Mouse (Mus musculus): ENCODE results near the gene Dync2li1. TPM values are rescaled to one million over a fixed set of nuclear protein-coding genes. Genes with fewer than 3 reads are reported as not detected.

Gene Dync2li1
- polyA plus RNA-seq, 1 experiment from 2014 or later = 26.8 TPM

GRCm38 (mm10) chr17:84631836-84632235 lies 5.5 kb downstream of the Dync2li1 start:
- no peak overlapping the region for H3K9ac ChIP-seq
- H3K4me3 ChIP-seq = no peak overlapping the region
- WGBS = 83% methylated on average over 6 of the region's 6 CpGs
- H3K27ac ChIP-seq = no peak overlapping the region
- peaks cover 22% of the 10 kb centered on the region for H3K4me1 ChIP-seq
- H3K27me3 ChIP-seq = no peaks in the 10 kb centered on the region
- H3K36me3 ChIP-seq = no peaks in the 10 kb centered on the region; the same call in 1 of the 2 replicates
- H3K4me2 ChIP-seq = no peak overlapping the region
- ATAC-seq (ENCODE audit: insufficient number of reproducible peaks, low FRiP score, low TSS enrichment, low read depth) = no peak
- no peaks in the 10 kb centered on the region for H3K9me3 ChIP-seq

- no peak overlapping the region for H3K4me3 ChIP-seq
- no peaks in the 10 kb centered on the region; the same call in 1 of the 2 replicates for H3K36me3 ChIP-seq
- H3K9ac ChIP-seq = no peak overlapping the region
- 74% methylated on average over 13 of the region's 13 CpGs for WGBS
- no peak for ATAC-seq (ENCODE audit: insufficient number of reproducible peaks, low FRiP score, low TSS enrichment, low read depth)
- H3K4me2 ChIP-seq = no peak overlapping the region
- H3K27me3 ChIP-seq = no peaks in the 10 kb centered on the region
- peaks cover 18% of the 10 kb centered on the region for H3K4me1 ChIP-seq
- no peaks in the 10 kb centered on the region for H3K9me3 ChIP-seq
- no peak overlapping the region for H3K27ac ChIP-seq
Measured at GRCm38 (mm10) chr17:84633443-84633842, 7.1 kb downstream of the Dync2li1 start.

- WGBS = 30% methylated on average over 8 of the region's 8 CpGs
- H3K27me3 ChIP-seq = no peaks in the 10 kb centered on the region
- no peaks in the 10 kb centered on the region; the same call in 1 of the 2 replicates for H3K36me3 ChIP-seq
- H3K9me3 ChIP-seq = no peaks in the 10 kb centered on the region
- no peak overlapping the region for H3K4me2 ChIP-seq
- H3K4me1 ChIP-seq = peaks cover 18% of the 10 kb centered on the region
- H3K4me3 ChIP-seq = no peak overlapping the region
- peak overlapping the region; percentile 74 for H3K27ac ChIP-seq
- peak; percentile 72; the same call in 1 of the 2 replicates for ATAC-seq (ENCODE audit: insufficient number of reproducible peaks, low FRiP score, low TSS enrichment, low read depth)
- H3K9ac ChIP-seq = no peak overlapping the region
Measured at GRCm38 (mm10) chr17:84636328-84636727, 10.0 kb downstream of the Dync2li1 start.

GRCm38 (mm10) chr17:84637971-84638370 lies 11.7 kb downstream of the Dync2li1 start:
- Histone ChIP-seq H3K4me1 (peaks cover 21% of the 10 kb centered on the region), H3K9ac (no peak overlapping the region)
- ATAC-seq (ENCODE audit: insufficient number of reproducible peaks, low FRiP score, low TSS enrichment, low read depth) = no peak

GRCm38 (mm10) chr17:84639796-84640378 lies 13.6 kb downstream of the Dync2li1 start:
- Histone ChIP-seq H3K27me3 (no peaks in the 10 kb centered on the region), H3K9me3 (no peaks in the 10 kb centered on the region), H3K27ac (no peak overlapping the region), H3K4me3 (no peak overlapping the region), H3K36me3 (no peaks in the 10 kb centered on the region), H3K9ac (no peak overlapping the region), H3K4me1 (peaks cover 21% of the 10 kb centered on the region), H3K4me2 (no peak overlapping the region)
- 70% methylated on average over 10 of the region's 10 CpGs for WGBS
- ATAC-seq (ENCODE audit: insufficient number of reproducible peaks, low FRiP score, low TSS enrichment, low read depth) = no peak

More at GRCm38 (mm10) chr17:84637971-84638370, 11.7 kb downstream of the Dync2li1 start:
- no peak overlapping the region for H3K4me3 ChIP-seq
- no peak overlapping the region for H3K27ac ChIP-seq
- no peaks in the 10 kb centered on the region for H3K9me3 ChIP-seq
- H3K4me2 ChIP-seq = no peak overlapping the region
- H3K27me3 ChIP-seq = no peaks in the 10 kb centered on the region
- WGBS = 91% methylated on average over 6 of the region's 6 CpGs
- no peaks in the 10 kb centered on the region; the same call in 1 of the 2 replicates for H3K36me3 ChIP-seq

- Histone ChIP-seq H3K36me3 (no peaks in the 10 kb centered on the region), H3K27ac (no peak overlapping the region), H3K4me3 (no peak overlapping the region), H3K4me2 (no peak overlapping the region), H3K9me3 (no peaks in the 10 kb centered on the region), H3K4me1 (peaks cover 14% of the 10 kb centered on the region), H3K27me3 (no peaks in the 10 kb centered on the region), H3K9ac (no peak overlapping the region)
- no peak for ATAC-seq (ENCODE audit: insufficient number of reproducible peaks, low FRiP score, low TSS enrichment, low read depth)
- WGBS = 46% methylated on average over 3 of the region's 3 CpGs
Measured at GRCm38 (mm10) chr17:84641893-84642292, 15.6 kb downstream of the Dync2li1 start.

- 67% methylated on average over 9 of the region's 9 CpGs for WGBS
- Histone ChIP-seq H3K9ac (no peak overlapping the region), H3K9me3 (no peaks in the 10 kb centered on the region), H3K4me2 (no peak overlapping the region), H3K36me3 (no peaks in the 10 kb centered on the region), H3K27ac (0 out of 2 replicates have a peak overlapping the region, but pooled peaks have one; percentile 12), H3K4me1 (peaks cover 10% of the 10 kb centered on the region), H3K4me3 (no peak overlapping the region), H3K27me3 (no peaks in the 10 kb centered on the region)
- ATAC-seq (ENCODE audit: insufficient number of reproducible peaks, low FRiP score, low TSS enrichment, low read depth) = no peak
Measured at GRCm38 (mm10) chr17:84642324-84642723, 16.0 kb downstream of the Dync2li1 start.

GRCm38 (mm10) chr17:84644292-84645050 lies 18.2 kb downstream of the Dync2li1 start:
- peaks cover 9% of the 10 kb centered on the region for H3K4me1 ChIP-seq
- H3K4me3 ChIP-seq = no peak overlapping the region
- WGBS = 54% methylated on average over 16 of the region's 16 CpGs
- no peaks in the 10 kb centered on the region for H3K27me3 ChIP-seq
- no peak overlapping the region for H3K27ac ChIP-seq
- no peaks in the 10 kb centered on the region for H3K9me3 ChIP-seq
- H3K9ac ChIP-seq = no peak overlapping the region
- no peak overlapping the region for H3K4me2 ChIP-seq
- ATAC-seq (ENCODE audit: insufficient number of reproducible peaks, low FRiP score, low TSS enrichment, low read depth) = no peak
- no peaks in the 10 kb centered on the region for H3K36me3 ChIP-seq

- ATAC-seq (ENCODE audit: insufficient number of reproducible peaks, low FRiP score, low TSS enrichment, low read depth) = no peak
- H3K36me3 ChIP-seq = no peaks in the 10 kb centered on the region
- no peak overlapping the region for H3K27ac ChIP-seq
Measured at GRCm38 (mm10) chr17:84645119-84645518, 18.8 kb downstream of the Dync2li1 start.

GRCm38 (mm10) chr17:84645894-84646293 lies 19.6 kb downstream of the Dync2li1 start:
- Histone ChIP-seq H3K27ac (no peak overlapping the region), H3K9me3 (no peaks in the 10 kb centered on the region), H3K4me3 (no peak overlapping the region), H3K4me1 (peaks cover 9% of the 10 kb centered on the region), H3K27me3 (no peaks in the 10 kb centered on the region), H3K36me3 (no peaks in the 10 kb centered on the region), H3K4me2 (no peak overlapping the region), H3K9ac (no peak overlapping the region)
- no peak for ATAC-seq (ENCODE audit: insufficient number of reproducible peaks, low FRiP score, low TSS enrichment, low read depth)
- WGBS = 18% methylated on average over 4 of the region's 7 CpGs

More at GRCm38 (mm10) chr17:84645119-84645518, 18.8 kb downstream of the Dync2li1 start:
- no peak overlapping the region for H3K4me2 ChIP-seq
- H3K4me3 ChIP-seq = no peak overlapping the region
- no peaks in the 10 kb centered on the region for H3K9me3 ChIP-seq
- WGBS = 33% methylated on average over 9 of the region's 9 CpGs
- H3K4me1 ChIP-seq = peaks cover 9% of the 10 kb centered on the region
- H3K9ac ChIP-seq = no peak overlapping the region
- H3K27me3 ChIP-seq = no peaks in the 10 kb centered on the region

- H3K4me3 ChIP-seq = no peak overlapping the region
- WGBS = 50% methylated on average over 2 of the region's 2 CpGs
- H3K4me2 ChIP-seq = no peak overlapping the region
- peaks cover 9% of the 10 kb centered on the region for H3K4me1 ChIP-seq
- no peak overlapping the region for H3K9ac ChIP-seq
- H3K36me3 ChIP-seq = no peaks in the 10 kb centered on the region
- no peak for ATAC-seq (ENCODE audit: insufficient number of reproducible peaks, low FRiP score, low TSS enrichment, low read depth)
- no peaks in the 10 kb centered on the region for H3K9me3 ChIP-seq
- H3K27ac ChIP-seq = no peak overlapping the region
- H3K27me3 ChIP-seq = no peaks in the 10 kb centered on the region
Measured at GRCm38 (mm10) chr17:84646477-84646876, 20.2 kb downstream of the Dync2li1 start.

- no peak for ATAC-seq (ENCODE audit: insufficient number of reproducible peaks, low FRiP score, low TSS enrichment, low read depth)
- Histone ChIP-seq H3K27ac (no peak overlapping the region), H3K4me3 (no peak overlapping the region), H3K4me1 (peaks cover 7% of the 10 kb centered on the region), H3K9me3 (no peaks in the 10 kb centered on the region), H3K36me3 (no peaks in the 10 kb centered on the region), H3K27me3 (no peaks in the 10 kb centered on the region), H3K4me2 (no peak overlapping the region), H3K9ac (no peak overlapping the region)
- 93% methylated on average over 4 of the region's 4 CpGs for WGBS
Measured at GRCm38 (mm10) chr17:84647630-84648029, 21.3 kb downstream of the Dync2li1 start.
